Mouse (Mus musculus) stomach, postnatal 0 days (tissue): ENCODE data around the gene Coro1b. TPM values are rescaled to one million over a fixed set of nuclear protein-coding genes. Genes with fewer than 3 reads are reported as not detected.

Experiments used
- ATAC-seq: fragments of 200-750 bp; cut with Nextera tagmentation; 2 replicates; pipeline ENCODE4 v1.8.0; 2017; ENCODE audit not compliant: low FRiP score, low TSS enrichment
- DNase-seq: peaks from one replicate; pipeline ENCODE4 v3.0.0-alpha.2; 2016; ENCODE audit warnings: low spot score
- H3K27ac ChIP-seq: fragments of 300-500 bp; sonication (generic); replicated peaks from 2 replicates; pipeline ENCODE4 v1.5.1; 2014; ENCODE audit warnings: mild to moderate bottlenecking, control low read depth
- H3K27me3 ChIP-seq: fragments of 300-500 bp; sonication (generic); 2 replicates; pipeline ENCODE4 v1.6.1; 2014; ENCODE audit warnings: low read length; ENCODE audit not compliant: control insufficient read depth, insufficient read depth
- H3K36me3 ChIP-seq: fragments of 300-500 bp; sonication (generic); 2 replicates; pipeline ENCODE4 v1.6.1; 2014; ENCODE audit warnings: low read length, mixed read lengths; ENCODE audit not compliant: control insufficient read depth, insufficient read depth
- H3K4me1 ChIP-seq: fragments of 300-500 bp; sonication (generic); replicated peaks from 2 replicates; pipeline ENCODE4 v1.6.1; 2014; ENCODE audit warnings: antibody characterized with exemption; ENCODE audit not compliant: control insufficient read depth, insufficient read depth
- H3K4me2 ChIP-seq: fragments of 300-500 bp; sonication (generic); replicated peaks from 2 replicates; pipeline ENCODE4 v1.6.1; 2014; ENCODE audit warnings: low read depth, mild to moderate bottlenecking, control low read depth, moderate library complexity
- H3K4me3 ChIP-seq: fragments of 300-500 bp; sonication (generic); 2 replicates; pipeline ENCODE4 v1.5.1; 2014; ENCODE audit warnings: low read depth, low read length, control low read depth
- H3K9ac ChIP-seq: fragments of 300-500 bp; sonication (generic); 2 replicates; pipeline ENCODE4 v1.6.1; 2014; ENCODE audit warnings: mild to moderate bottlenecking, low read length, control low read depth, mixed read lengths
- H3K9me3 ChIP-seq: fragments of 300-500 bp; sonication (generic); 2 replicates; pipeline ENCODE4 v1.6.1; 2016; ENCODE audit warnings: low read length; ENCODE audit not compliant: control insufficient read depth
- CTCF ChIP-seq: IDR thresholded peaks from 2 replicates; pipeline ENCODE4 v1.5.1; 2016; ENCODE audit warnings: antibody characterized with exemption, low read depth, mild to moderate bottlenecking, moderate library complexity
- EP300 ChIP-seq: optimal IDR thresholded peaks from 2 replicates; pipeline ENCODE3; 2016; ENCODE audit warnings: antibody characterized with exemption
- WGBS: fragments of 180-500 bp; shearing (Covaris S2); extraction: QIAGEN DNeasy Blood & Tissue Kit; methylation state at CpG from one replicate; pipeline ENCODE4 v1.1.7; 2014; 5-methylcytosine and 5-hydroxymethylcytosine counted together
- polyA plus RNA-seq: library from polyadenylated mRNA; unstranded; fragments of >200 nt; fragmentation: Nextera tagmentation; extraction: Ambion mirVana; gene quantifications from 2 replicates; pipeline ENCODE4 v1.2.1, GENCODE M21; 2015

The Coro1b gene
- polyA plus RNA-seq, 1 experiment from 2014 or later = 127 TPM

- H3K36me3 ChIP-seq = no peaks in the 10 kb centered on the region
- no peak overlapping the region for H3K4me2 ChIP-seq
- 69% methylated on average over 3 of the region's 3 CpGs for WGBS
- no peak overlapping the region for H3K9ac ChIP-seq
- TF ChIP-seq EP300 (no peak), CTCF (peak; percentile 17; the same call in 1 of the 2 replicates)
- no peak overlapping the region for H3K4me3 ChIP-seq
- ATAC-seq = no peak
- H3K4me1 ChIP-seq = peaks cover 4% of the 10 kb centered on the region
- H3K27ac ChIP-seq = no peak overlapping the region
- no peak for DNase-seq
- H3K9me3 ChIP-seq = no peaks in the 10 kb centered on the region
- no peaks in the 10 kb centered on the region; the same call in 1 of the 2 replicates for H3K27me3 ChIP-seq
Measured at GRCm38 (mm10) chr19:4203148-4203547, 54.7 kb downstream of the Coro1b start.

Other genes with a start within 250 kb of the Coro1b start
- gene Tcirg1, start 241.5 kb upstream of the Coro1b start, polyA plus RNA-seq = 17.4 and 21.8 TPM in 2 replicates
- 277 and 284 TPM in 2 replicates for gene Ndufs8, start 235.8 kb upstream of the Coro1b start, polyA plus RNA-seq
- gene Aldh3b1, start 218.8 kb upstream of the Coro1b start, polyA plus RNA-seq = 1.8 and 2.2 TPM in 2 replicates
- gene Unc93b1, start 213.4 kb upstream of the Coro1b start, polyA plus RNA-seq = 17.4 and 19.7 TPM in 2 replicates
- 1.1 TPM in 2 replicates for gene Aldh3b3, start 190.0 kb upstream of the Coro1b start, polyA plus RNA-seq
- 75.8 and 84.1 TPM in 2 replicates for gene Aldh3b2, start 176.3 kb upstream of the Coro1b start, polyA plus RNA-seq
- 9.9 TPM in 2 replicates for gene Acy3, start 162.0 kb upstream of the Coro1b start, polyA plus RNA-seq
- 0.05 TPM in 1 of 2 replicates, not detected in the other for gene Tbx10, start 155.9 kb upstream of the Coro1b start, polyA plus RNA-seq
- gene Nudt8, start 148.0 kb upstream of the Coro1b start, polyA plus RNA-seq = 39.3 and 40.7 TPM in 2 replicates
- 1.1 and 1.3 TPM in 2 replicates for gene Gm49405, start 148.0 kb upstream of the Coro1b start, polyA plus RNA-seq
- gene Doc2g, start 145.3 kb upstream of the Coro1b start, polyA plus RNA-seq = 1.2 and 1.7 TPM in 2 replicates
- 213 and 216 TPM in 2 replicates for gene Ndufv1, start 135.8 kb upstream of the Coro1b start, polyA plus RNA-seq
- 1,012 and 1,081 TPM in 2 replicates for gene Gstp1, start 110.6 kb upstream of the Coro1b start, polyA plus RNA-seq
- 85.2 and 93.1 TPM in 2 replicates for gene Gstp2, start 102.6 kb upstream of the Coro1b start, polyA plus RNA-seq
- gene Gstp3, start 89.0 kb upstream of the Coro1b start, polyA plus RNA-seq = 7.1 and 9.7 TPM in 2 replicates
- gene Cabp2, start 67.0 kb upstream of the Coro1b start, polyA plus RNA-seq = not detected in 2 replicates
- gene Cdk2ap2, start 51.4 kb upstream of the Coro1b start, polyA plus RNA-seq = 129 and 134 TPM in 2 replicates
- 8.3 and 11.2 TPM in 2 replicates for gene Pitpnm1, start 48.6 kb upstream of the Coro1b start, polyA plus RNA-seq
- gene Aip, start 22.8 kb upstream of the Coro1b start, polyA plus RNA-seq = 47.0 and 48.0 TPM in 2 replicates
- gene Gpr152, start 8.8 kb upstream of the Coro1b start, polyA plus RNA-seq = 0.02 TPM in 1 of 2 replicates, not detected in the other
- 0.05 TPM in 1 of 2 replicates, not detected in the other for gene Cabp4, start 4.6 kb upstream of the Coro1b start, polyA plus RNA-seq
- 1.1 and 1.3 TPM in 2 replicates for gene Ptprcap, start 5.0 kb downstream of the Coro1b start, polyA plus RNA-seq
- 41.1 and 49.3 TPM in 2 replicates for gene Rps6kb2, start 14.7 kb downstream of the Coro1b start, polyA plus RNA-seq
- 1.5 TPM in 2 replicates for gene Carns1, start 26.9 kb downstream of the Coro1b start, polyA plus RNA-seq
- gene Tbc1d10c, start 42.7 kb downstream of the Coro1b start, polyA plus RNA-seq = 2.3 and 2.9 TPM in 2 replicates
- gene Ppp1ca, start 43.4 kb downstream of the Coro1b start, polyA plus RNA-seq = 497 and 506 TPM in 2 replicates
- gene Rad9a, start 53.0 kb downstream of the Coro1b start, polyA plus RNA-seq = 11.0 and 11.3 TPM in 2 replicates
- gene Clcf1, start 65.6 kb downstream of the Coro1b start, polyA plus RNA-seq = 3.2 and 3.6 TPM in 2 replicates
- gene AC109138.7, start 65.7 kb downstream of the Coro1b start, polyA plus RNA-seq = not detected in 2 replicates
- gene Pold4, start 83.3 kb downstream of the Coro1b start, polyA plus RNA-seq = 42.8 and 45.0 TPM in 2 replicates
- 36.9 and 41.0 TPM in 2 replicates for gene Ssh3, start 120.6 kb downstream of the Coro1b start, polyA plus RNA-seq
- gene Ankrd13d, start 134.5 kb downstream of the Coro1b start, polyA plus RNA-seq = 5.0 and 5.2 TPM in 2 replicates
- 19.3 and 25.5 TPM in 2 replicates for gene Grk2, start 157.6 kb downstream of the Coro1b start, polyA plus RNA-seq
- gene Kdm2a, start 249.7 kb downstream of the Coro1b start, polyA plus RNA-seq = 12.9 and 15.0 TPM in 2 replicates